Mouse (Mus musculus): ENCODE measurements around the gene Fuk.
"Not testable (repeated sequence)": the region's sequence is repeated elsewhere in the genome, so short reads cannot be mapped to it uniquely, and the experiment has no call there.

Gene Fuk

DNA sequence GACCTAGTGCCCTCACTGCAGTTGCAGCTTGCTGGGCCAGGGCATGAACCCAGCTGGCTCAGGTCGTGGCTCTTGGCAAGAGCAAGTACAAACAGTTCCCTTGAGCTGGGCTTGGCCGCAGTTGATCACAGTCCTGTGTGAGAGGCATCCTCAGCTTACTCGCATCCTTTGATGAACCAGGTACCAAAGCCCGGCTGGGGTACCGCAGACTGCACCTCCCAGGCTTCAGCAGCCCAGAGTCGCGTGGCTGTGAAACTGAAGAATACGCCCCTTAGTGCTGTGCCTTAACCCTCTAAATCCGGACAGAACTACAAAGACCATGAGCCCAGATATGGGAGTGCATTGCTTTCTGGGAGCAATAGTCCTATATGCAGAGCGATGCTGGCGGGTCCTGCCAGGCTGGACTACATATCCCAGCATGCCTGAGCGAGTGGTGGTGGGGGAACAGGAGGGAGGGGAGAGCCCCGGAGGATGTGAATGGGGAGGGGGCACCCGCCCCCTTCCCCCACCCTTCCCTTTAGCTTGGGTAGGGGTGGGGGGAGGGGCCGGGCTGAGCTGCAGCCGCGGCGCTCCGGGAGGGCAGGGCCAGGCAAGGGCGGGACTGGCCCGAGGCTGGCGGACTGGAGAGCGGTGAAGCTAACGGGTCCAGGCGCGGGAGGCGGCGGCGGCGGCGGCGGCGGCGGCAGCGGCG is 17.2 kb upstream of the Fuk start, which contains the start of gene St3gal2:
Gene St3gal2, plus strand, starts transcription at position 582 of the 691 bp plus-strand sequence.
- DNase-seq (ENCODE audit: low spot score): peak; percentile 97

DNA sequence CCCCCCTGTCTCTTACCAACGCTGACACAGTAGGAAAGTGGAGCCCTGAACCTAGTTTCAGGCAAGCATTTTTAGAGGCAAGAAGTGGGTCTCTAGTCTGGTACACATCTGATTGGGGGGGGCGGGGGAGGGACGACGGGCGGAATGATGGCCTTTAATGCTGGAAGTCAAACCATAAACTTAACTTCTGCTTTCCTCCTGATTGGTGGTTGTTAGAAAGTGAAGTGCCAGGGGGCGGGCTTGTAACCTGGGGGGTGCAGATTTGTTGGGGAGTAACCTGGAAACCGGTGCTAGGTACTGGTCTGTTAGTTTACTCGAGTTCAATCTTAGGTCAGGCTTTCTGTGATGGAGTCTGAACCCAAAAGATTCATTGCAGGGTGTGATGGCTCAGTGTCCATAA is 16.2 kb upstream of the Fuk start:
- DNase-seq (ENCODE audit: low spot score): no peak

DNA sequence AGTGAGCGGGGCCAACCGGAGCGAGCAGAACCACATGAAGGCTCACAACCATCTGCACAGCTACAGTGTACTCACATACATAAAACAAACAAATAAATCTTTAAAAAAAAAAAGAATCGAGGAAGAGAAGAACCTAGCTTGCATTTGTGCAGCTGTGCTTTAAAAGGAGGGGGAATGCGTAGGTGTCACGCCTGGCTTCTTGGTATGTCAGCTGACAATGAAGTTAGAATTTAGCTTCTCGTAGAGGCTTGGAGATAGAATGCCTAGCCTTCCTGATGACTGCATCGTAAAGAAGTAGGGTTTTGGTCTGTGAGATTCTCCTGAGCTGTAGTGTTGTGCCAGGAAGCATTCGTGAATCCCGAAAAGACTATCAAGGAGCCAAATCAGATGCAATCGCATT is 15.7 kb upstream of the Fuk start:
- DNase-seq (ENCODE audit: low spot score): no peak

- no peak for DNase-seq (ENCODE audit: low spot score)
Measured at GRCm38 (mm10) chr8:110917415-110917814, 15.1 kb upstream of the Fuk start.

DNA sequence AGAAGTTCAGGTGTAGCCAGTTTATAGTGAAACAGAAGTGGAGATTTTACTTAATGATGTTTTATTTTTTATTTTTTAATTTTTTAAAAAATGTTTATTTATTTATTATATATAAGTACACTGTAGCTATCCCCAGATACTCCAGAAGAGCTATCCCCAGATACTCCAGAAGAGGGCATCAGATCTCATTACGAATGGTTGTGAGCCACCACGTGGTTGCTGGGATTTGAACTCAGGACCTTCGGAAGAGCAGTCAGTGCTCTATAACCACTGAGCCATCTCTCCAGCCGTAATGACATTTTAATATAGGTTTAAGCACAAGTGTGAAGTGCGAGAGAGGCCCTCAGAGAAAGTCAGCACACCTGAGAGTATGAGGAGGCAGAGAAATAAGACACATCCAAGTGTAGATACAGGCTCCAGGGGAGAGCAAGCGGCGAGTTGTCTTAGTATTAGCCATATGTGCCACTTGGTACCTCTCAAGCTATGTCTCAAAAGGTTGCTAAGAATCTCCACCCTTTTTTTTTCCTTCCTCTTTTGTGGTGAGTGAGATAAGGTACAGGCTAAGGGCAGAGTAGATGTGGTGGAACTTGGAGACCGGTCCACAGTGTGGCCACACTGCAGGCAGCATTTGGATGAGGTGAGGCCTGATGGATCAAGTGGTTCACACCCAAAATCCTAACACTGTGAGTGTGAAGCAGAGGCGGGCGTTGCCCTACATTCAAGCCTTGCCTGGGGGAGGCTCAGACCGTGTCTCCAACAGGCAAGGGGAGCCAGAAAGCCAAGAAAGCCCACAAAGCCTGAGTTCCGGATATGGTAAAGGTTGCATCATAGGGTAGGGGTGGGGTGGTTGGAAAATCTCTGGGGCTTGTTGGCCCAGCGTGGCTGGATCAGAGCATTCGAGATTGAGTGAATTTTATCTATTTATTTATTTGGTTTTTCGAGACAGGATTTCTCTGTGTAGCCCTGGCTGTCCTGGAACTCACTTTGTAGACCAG is 9.6 kb upstream of the Fuk start:
- DNase-seq (ENCODE audit: low spot score): no peak

DNA sequence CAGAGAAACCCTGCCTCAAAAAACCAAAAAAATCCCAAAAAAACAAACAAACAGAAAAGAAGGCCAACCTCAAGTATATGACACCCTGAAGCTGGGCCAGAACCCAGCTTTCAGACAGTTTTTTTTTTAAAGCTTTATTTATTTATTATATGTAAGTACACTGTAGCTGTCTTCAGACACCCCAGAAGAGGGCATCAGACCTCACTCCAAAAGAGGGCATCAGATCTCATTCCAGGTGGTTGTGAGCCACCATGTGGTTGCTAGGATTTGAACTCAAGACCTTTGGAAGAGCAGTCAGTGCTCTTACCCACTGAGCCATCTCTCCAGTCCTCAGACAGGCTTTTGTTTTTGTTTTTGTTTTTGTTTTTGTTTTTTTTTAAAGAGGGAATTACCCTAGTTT is 7.6 kb upstream of the Fuk start:
- DNase-seq (ENCODE audit: low spot score): not testable (repeated sequence)

GRCm38 (mm10) chr8:110906682-110907081 is 4.4 kb upstream of the Fuk start:
- DNase-seq (ENCODE audit: low spot score): no peak

DNA sequence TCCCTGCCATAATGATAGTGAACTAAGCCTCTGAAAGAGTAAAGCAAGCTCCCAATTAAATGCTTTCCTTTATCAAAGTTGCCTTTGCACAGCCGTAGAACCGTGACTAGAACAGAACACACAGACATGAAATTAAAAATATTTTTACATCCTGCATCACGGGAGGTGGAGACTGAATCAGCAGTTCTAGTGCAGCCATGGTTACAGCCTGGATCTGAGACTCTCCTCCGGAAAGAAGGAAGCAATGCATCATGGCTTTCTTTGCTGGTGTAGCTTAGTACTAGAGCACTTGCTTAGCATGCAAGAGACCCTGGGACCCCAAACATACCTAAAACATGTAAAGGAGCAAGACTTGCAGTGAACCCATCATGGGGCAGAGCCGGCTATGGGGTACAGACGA is 3.1 kb upstream of the Fuk start:
- no peak for DNase-seq (ENCODE audit: low spot score)

GRCm38 (mm10) chr8:110902579-110902965 is 284 bp upstream of the Fuk start:
- DNase-seq (ENCODE audit: low spot score): no peak

GRCm38 (mm10) chr8:110901056-110901455 is 1.2 kb downstream of the Fuk start:
- no peak for DNase-seq (ENCODE audit: low spot score)

- DNase-seq (ENCODE audit: low spot score): no peak
Measured at GRCm38 (mm10) chr8:110897495-110897894, 4.8 kb downstream of the Fuk start.

DNA sequence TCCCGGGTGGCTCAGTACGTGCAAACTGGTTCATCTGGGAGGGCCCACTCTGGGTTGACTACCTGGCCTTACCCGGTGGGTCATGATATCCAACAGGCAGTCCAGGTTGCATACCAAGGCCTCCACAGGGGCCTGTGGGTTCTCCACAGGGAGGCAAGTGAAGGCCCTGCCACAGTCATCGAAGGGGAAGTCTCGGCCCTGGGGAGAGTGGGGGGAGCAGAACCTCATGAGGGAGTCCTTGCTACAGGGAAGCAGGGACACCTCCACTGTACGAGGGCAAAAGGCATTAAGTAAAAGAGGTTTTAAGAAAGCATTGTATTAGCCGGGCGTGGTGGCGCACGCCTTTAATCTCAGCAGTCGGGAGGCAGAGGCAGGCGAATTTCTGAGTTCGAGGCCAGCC is 6.5 kb downstream of the Fuk start:
- no peak for DNase-seq (ENCODE audit: low spot score)

DNA sequence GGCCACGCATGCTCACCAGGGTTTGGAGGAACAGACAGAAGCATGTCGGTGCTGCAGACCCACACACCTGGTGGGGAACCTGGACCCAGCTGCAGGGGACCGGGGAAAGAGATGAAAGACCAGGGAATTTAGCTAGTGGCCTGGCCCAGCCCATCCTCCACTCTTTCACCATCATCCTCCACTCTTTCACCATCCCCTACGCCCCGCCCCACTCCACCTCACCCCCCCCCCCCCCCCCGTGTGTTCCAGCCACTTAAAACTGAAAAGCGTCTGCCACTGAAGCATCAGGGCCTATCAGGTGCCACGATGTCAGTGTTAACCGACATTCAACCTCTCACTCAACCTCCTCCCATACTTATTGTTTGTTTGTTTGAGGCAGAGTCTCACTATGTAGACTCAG is 7.0 kb downstream of the Fuk start:
- DNase-seq (ENCODE audit: low spot score): no peak

DNA sequence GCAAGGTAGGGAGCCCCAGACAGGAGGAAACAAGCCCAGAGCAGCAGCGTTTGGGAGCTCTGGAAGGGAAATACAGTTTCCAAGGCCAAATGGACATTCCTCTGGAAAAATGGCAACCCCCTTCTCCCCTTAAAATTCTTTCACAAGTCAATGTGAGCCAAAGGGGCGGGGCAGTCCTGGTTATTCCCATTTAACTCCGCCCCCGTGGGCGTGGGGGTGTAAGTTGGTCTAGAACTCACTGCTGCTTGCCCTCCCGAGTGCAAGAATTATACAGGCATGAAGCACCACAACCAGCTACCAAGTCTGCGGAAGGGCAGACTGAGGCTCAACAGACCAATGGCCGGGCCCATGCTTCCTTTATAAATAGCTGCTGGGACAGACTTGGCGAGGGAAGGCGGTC is 7.4 kb downstream of the Fuk start:
- DNase-seq (ENCODE audit: low spot score): no peak

DNA sequence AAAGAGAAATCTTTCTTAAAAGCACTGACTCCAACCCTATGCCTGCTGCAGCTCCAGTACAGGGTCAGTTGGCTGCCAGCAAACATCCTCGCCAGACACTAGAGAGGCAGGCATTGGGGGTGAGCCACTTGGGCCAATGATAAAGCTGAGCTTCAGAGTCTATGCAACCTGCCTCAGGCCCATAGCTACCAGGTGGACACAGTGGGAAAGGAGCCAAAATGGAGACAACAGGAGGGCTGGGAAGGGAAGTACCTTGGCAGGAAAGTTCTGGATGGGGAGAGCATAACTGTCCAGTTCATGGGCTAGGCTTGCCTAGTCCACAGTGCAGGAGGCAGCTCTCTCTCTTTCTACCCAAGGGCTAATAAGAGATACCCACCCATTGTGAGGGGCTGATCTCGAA is 9.4 kb downstream of the Fuk start:
- no peak for DNase-seq (ENCODE audit: low spot score)

- no peak for DNase-seq (ENCODE audit: low spot score)
Measured at GRCm38 (mm10) chr8:110892040-110892439, 10.2 kb downstream of the Fuk start.

DNA sequence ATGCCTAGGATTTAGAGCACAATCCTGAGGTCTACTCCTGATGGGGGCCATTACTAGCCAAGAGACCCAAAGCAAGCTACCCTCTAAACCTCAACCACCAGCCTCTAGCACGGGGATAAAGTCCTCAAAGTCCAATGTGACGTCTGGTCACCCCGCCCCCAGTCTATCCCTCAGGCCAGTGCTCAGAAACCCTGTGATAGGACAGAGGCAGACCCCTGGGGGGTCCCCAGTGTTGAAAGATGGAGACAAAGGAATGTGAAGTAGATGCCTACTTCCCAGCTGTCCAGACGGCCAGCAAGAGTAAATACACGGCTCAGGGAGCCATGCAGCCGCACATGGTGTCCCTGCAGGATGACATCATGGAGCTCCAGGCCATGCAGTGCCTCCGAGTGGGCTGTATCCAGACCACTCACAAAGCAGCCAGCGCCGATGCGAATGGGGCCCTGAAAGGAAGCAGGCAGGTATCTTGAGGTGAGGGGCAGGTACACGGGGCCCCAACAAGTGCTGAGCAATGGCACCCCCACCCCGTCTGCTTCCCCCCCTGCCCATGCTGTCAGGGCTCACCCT is 12.3 kb downstream of the Fuk start:
- no peak for DNase-seq (ENCODE audit: low spot score)

DNA sequence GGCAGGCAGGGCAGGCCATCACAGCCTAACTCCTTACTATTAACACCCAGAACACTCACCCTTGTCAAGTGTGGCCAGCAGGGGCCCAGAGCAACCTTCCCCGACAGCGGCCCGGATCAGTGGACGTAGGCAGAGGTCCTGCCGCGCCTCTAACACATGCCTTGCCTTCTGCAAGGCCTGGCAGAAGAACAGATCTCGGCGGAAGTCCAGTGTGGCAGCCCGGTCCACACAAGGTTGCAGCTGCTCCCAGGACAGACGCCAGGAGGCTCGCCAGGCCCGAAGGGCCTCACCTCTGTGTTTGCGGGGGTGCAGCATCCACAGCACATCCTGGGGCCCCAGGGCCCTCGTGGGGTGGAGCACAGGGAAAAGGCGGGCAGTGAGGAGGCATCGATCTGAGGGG is 13.4 kb downstream of the Fuk start:
- no peak for DNase-seq (ENCODE audit: low spot score)

GRCm38 (mm10) chr8:110888441-110888840 is 13.8 kb downstream of the Fuk start:
- DNase-seq (ENCODE audit: low spot score): no peak

- DNase-seq (ENCODE audit: low spot score): no peak
Measured at GRCm38 (mm10) chr8:110887551-110887950, 14.7 kb downstream of the Fuk start.

DNA sequence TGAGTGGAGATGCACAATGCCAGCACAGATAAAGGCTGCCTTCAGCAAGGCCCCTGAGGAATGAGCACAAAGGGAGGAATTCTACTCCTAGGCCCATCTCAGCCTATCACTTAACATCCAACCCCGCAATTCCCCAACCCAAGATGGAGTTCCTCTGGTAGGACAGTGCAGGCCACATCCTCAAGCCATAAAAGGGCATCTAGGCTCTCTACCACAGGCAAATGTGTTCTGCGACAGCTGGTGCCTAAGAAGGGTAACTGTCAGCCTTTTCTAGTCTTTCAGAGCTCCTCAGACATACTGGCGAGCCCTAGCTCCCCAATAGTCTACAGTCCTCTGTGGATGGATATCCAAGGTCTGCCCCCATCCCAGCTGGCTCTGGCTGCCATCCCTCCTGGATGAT is 15.7 kb downstream of the Fuk start:
- no peak for DNase-seq (ENCODE audit: low spot score)

- no peak for DNase-seq (ENCODE audit: low spot score)
Measured at GRCm38 (mm10) chr8:110883824-110884223, 18.5 kb downstream of the Fuk start.

DNA sequence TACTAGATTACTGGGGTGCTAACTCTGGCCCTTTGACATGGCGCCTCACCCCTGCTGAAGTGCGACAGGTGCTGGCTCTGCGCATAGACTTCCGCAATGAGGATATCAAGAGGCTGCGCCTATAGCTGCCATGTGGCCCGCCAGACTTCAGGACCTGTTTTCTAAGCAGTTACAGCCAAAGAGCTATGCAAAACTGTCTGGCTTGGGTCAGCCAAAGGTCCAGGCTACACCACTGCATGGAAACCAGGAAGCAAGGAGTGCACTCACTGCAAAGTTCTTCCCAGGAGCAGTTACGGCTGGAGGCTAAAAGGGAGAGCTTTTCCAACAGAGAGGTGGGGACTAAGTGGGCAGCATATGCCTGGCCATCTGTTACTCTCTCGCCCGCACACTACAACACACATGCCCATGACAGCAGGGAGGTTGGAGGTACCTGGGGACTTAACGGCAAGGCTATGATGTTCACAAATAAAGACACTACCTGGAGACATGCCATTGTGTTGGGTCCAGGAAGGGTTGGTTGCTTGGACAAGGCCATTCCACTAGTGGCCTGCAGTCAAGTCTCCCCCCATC is 20.5 kb downstream of the Fuk start:
- no peak for DNase-seq (ENCODE audit: low spot score)
